Mouse (Mus musculus) common myeloid progenitor, adult 5-6 weeks (primary cell): ENCODE measurements around the gene Myod1. TPM values are rescaled to one million over a fixed set of nuclear protein-coding genes. Genes with fewer than 3 reads are reported as not detected.

Source experiments
- ATAC-seq: replicated peaks from 2 replicates; pipeline ENCODE4 v1.8.0; 2016; ENCODE audit warnings: low read depth, mild to moderate bottlenecking, moderate TSS enrichment, inconsistent platforms; ENCODE audit not compliant: poor library complexity, severe bottlenecking
- total RNA-seq: library from RNA; stranded (forward); fragments of 200-1000, 187-1606 nt; gene quantifications from 2 replicates; pipeline ENCODE4 v1.2.3, GENCODE M21; 2017

Myod1 gene
- total RNA-seq, 1 experiment from 2014 or later: not detected

DNA sequence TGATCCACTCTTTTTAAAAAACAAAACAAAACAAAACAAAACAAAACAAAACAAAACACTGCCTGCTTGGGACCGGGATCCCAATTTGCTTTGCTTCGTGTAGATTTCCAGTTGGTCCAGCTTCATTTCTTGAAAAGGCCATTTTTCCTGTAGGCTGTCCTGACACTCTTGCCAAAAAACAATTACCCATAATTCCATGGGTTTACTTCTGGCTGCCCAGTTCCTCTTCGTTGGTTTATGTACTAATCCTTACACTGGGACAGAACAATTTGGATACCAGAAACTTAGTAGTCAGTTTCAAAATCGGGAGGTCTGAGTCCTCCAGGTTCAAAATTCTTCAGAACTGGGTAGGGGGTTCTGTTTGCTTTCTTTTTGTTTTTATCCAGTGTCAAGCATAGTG is 14.0 kb downstream of the Myod1 start:
- no peak for ATAC-seq

DNA sequence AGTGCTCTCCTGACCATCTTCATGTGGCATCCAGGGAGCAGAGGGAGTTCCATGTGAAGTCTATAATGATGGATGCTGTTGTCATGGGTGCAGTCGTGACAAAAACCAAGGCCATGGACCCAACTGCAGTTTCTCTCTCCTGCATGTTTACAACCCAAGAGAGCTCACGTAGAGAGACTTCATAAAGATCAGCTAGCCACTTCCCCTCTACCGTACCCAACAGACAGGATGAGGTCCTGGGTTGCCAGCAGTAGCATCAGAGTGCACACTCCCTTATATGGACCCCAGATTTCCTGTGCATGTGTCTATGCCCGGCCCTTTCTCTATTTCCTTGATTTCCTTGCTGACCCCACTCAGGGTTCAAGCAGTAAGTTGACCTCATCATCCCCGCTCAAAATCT is 15.4 kb downstream of the Myod1 start:
- ATAC-seq: 0 out of 2 replicates have a peak, but pooled peaks have one; percentile 24

DNA sequence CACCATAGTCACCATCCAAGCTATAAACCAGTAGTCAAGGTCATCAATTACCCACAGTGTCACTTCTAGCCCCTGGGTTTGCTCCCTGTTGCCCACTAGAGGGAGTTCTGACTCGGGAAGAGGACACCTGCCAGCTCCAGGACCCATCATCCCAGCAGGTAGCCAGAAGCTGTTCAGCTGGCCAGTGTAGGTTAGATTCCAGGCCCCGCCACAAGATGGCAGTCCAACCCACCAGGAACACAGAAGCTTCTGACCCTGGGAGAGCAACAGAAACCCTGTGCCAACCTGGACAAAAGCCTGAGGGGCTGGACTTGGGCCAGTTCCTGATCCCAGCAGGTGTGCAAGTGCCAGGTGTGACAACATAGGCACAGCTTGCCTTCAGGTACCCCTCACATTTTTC is 16.8 kb downstream of the Myod1 start:
- ATAC-seq: peak; percentile 42

DNA sequence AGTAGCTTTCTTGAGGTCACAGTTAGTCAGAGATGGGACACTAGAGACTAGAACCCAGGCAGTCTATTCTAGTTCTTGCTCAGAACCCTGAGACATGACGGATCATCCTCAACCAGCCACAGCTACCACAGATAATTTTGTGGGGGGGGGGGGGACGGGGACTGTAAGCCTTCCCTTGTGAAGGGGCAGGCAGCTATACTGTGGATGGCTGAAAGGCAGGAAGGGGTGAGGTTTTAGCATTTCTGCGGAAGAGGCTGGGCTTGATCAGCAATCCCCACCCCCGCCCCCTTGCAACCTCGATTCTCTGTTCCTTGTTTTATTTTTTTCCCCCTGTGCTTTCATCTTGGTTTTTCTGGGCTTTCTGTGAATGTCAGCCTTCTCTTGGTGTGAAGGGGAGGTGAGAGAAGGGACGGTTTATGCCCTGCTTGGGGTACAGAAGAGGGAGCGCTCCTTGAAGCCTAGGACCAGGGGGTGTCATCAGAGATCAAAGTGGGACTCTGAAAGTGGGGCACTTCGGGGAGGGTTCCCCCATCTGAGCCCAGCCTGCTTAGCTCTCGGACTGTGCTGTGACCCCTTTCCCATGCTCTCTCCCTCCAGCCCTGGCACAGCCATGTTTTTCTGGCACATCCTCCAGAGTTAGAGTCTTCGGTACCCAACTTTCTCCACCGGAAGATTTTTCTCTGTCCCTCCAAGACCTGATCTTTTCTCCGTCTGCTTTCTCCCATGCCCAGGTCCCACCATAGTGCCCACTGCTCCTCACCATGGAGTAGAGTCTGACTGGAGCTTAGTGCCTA is 17.6 kb downstream of the Myod1 start:
- peak; percentile 22; the same call in 1 of the 2 replicates for ATAC-seq

DNA sequence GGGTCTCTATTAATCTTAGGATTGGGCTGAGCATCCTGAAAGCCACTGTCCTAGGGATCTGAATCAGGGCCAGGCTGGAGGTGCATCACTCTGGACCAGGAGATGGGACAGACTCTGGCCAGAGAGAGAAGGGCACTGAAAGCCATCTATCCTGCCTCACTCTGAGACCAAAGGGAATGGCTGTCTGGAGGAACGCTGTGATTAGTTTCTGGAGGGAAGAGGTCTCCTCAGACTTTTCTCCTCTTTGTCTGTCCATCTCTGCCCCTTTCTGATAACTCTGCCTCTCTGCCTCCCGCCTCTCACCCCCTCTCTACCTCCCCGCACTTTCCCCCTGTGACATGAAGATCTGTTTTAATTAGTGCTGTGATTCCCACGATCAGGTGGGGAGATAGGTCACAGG is 18.7 kb downstream of the Myod1 start:
- ATAC-seq: no peak

DNA sequence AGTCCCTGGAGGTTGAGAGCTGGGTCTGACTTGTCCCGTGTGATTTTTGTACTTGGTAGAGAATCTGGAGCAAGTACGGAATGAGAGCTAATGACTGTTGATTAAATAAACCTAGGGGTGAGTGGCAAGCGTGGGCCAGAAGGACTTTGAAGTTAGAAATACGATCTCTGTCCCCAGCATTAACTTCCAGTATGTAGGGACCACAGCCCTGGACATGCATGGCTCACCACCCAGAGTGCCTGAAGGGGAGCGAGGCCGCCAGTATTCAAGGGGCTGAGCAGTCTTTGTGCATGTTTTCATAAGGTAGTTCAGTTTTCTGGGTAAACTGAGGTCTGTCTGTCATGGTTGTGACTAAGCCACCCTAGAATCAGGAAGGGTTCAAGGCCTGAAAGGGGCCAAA is 19.3 kb downstream of the Myod1 start:
- no peak for ATAC-seq

DNA sequence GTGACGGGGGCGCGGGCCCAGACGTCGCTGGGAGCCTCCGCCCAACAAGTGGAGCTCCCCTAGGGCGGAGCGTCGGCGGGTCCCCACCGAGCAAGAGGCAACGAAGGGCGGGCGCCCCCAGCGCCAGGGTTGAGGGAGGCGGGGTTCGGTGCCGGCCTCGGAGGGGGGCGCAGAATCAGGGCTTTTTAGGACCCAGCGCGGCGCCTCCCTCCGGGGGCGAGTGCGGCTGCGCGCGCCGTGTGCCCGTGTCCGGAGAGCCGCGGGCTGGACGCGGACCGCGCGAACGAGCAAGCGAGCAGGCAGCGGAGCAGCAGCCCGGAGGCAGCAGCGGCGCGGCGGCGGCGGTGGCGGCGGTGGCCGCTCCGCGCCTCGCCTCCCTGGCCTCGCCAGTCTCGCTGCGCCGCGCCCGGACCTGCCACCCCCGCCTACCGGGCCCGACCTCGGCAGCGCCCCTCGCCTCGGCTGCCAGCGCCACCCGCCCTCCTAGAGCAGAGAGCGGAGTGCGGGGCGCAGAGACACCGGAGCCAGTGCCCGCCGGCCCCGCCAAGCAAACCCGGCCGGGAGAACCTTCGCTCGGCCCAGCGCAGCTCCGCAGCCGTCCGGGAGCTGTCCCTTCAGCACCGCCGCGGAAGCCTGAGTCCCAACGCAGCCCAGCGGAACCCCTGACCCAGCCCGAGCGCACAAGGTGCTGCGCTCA is 20.1 kb downstream of the Myod1 start, which contains the start of gene Kcnc1:
Gene Kcnc1 (plus strand): TSS at position 267 of the 697 bp plus-strand sequence.
- ATAC-seq: peak; percentile 64

DNA sequence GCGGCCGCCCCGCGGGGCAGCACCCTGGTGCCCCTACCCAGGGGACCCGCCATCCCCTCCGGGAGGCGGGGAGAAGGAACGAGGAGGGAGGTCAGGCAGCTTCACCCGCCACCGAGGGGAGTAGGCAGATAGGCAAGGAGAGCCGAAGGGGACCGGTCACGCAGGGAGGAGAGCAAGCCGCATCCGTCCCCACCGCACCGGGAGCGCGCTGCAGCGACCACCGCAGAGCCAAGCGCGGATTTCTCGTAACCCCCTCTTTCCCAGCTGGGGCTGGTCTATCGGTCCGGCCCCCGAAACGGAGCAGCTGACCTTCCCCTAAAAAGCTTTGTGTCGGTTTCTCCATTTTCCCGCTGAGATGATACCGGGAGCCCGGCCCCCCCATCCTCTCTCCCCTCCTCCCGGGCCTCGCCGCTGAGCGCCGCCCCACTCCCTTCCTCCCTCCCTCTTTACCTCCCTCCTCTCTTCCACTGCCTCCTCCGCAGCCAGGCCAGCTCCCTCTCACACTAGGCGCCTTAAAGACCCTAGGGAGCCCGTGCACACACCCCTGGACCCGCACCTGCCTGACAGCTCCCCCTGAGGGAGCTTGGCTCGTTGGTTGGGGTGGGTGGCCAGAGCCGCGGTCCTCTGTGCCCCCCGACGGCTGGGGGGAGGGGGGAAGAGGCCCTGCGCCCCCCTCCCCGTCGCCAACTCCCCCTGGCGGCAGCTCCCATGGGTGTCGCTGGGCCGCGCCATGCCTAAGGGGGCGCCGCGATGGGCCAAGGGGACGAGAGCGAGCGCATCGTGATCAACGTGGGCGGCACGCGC is 20.9 kb downstream of the Myod1 start:
- ATAC-seq: no peak

DNA sequence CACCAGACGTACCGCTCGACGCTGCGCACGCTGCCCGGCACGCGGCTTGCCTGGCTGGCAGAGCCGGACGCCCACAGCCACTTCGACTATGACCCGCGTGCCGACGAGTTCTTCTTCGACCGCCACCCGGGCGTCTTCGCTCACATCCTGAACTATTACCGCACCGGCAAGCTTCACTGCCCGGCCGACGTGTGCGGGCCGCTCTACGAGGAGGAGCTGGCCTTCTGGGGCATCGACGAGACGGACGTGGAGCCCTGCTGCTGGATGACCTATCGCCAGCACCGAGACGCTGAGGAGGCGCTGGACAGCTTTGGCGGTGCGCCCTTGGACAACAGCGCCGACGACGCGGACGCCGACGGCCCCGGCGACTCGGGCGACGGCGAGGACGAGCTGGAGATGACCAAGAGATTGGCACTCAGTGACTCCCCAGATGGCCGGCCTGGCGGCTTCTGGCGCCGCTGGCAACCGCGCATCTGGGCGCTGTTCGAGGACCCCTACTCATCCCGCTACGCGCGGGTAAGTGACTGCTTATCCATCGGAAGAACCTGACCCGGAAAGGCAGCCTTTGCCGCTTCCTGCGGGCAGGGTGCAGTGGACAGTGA is 21.6 kb downstream of the Myod1 start:
- ATAC-seq: no peak

DNA sequence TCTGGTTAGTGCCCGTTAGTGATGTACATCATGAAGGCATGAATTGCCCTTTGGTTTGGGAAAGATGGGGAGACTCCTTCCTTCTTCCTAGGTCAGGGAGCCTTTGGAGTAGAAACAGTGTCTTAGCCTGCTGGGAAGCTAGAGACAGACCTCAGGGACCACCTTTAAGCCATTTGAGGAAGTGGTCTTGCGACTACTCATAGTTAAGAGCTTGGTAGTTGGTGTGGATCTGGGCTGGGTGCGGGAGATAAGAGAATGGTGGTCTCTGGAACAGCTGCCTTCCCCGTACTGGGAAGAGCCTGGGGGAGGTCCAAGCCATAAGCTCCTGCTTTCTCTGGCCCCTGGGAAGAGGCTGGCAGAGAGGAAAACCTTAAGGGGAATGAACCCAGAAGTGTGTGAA is 22.3 kb downstream of the Myod1 start:
- peak; percentile 39 for ATAC-seq

DNA sequence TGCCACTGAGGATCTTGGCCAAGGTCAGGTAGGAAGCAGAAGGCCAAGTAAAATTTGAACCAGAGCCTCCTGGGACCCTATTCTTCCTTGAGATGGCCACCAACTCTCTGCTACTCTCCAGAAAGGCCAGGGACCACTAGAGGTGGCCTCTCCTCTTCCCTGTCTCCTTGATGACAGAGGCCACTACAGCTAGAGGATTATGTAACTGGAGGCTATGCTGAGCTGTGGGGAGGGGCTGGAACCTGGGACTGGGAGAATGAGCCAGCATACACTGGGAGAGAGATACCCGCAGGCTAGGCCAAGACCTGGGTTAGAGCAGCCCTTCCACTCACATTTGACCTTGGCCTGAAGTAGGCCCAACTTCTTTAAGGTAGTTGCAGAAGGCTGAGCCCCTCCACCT is 23.4 kb downstream of the Myod1 start:
- ATAC-seq: no peak

DNA sequence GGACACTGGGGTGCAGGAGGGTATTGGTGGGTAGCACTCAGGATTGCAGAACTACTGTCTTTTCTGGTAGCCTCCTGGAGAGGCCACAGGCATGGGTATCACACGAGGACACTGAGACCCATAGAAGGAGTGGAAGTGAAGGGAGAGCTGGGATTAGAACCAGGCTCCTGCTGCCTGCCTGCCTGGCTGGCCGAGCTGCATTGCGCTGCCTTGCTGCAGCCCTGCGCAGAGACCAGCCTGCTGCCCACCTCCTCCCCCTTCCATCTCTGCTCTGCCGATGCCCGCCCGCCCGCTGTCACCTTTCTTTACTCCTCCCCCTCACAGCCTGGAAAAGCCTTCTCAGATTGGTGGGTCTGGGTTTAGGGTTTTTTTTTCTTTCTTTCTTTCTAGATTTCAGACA is 24.1 kb downstream of the Myod1 start:
- no peak for ATAC-seq

DNA sequence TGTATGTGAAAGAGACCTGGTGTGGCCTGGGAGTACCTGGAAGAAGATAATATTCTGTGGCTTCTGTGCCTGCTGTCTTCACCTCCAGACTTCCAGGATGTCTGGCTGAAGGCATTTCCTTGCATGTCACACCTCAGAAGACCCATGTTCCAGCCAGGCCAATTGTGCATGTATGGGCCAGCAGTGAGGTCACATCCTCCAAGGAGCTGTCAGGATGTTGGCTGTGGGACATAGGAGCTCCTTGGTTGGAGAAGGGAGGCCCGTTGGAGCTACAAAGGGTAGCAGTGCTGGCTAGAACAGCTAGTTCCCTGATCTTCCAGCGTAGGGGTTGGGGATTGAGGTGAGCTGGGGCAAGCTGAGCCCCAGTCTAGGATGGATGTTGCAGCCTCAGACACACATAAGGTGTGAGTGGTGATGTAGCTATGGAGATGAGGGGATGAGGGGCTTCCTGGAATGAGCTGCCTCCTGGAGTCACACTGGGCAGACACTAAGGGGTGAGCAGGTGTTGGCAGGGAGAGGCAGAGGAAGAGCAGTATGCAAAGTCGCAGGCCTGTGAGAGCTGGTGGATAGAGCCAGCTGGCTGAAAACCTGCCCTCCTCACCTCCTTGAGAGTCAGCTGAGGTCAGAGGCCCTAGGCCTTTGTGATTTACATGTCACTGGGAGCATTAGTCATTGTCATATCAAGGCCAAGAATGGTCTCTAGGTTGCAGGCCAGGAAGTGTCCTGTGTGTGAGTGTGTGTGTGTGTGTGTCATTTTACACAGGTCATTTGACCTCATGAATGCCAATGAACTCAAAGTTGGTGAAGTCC is 25.3 kb downstream of the Myod1 start:
- no peak for ATAC-seq

DNA sequence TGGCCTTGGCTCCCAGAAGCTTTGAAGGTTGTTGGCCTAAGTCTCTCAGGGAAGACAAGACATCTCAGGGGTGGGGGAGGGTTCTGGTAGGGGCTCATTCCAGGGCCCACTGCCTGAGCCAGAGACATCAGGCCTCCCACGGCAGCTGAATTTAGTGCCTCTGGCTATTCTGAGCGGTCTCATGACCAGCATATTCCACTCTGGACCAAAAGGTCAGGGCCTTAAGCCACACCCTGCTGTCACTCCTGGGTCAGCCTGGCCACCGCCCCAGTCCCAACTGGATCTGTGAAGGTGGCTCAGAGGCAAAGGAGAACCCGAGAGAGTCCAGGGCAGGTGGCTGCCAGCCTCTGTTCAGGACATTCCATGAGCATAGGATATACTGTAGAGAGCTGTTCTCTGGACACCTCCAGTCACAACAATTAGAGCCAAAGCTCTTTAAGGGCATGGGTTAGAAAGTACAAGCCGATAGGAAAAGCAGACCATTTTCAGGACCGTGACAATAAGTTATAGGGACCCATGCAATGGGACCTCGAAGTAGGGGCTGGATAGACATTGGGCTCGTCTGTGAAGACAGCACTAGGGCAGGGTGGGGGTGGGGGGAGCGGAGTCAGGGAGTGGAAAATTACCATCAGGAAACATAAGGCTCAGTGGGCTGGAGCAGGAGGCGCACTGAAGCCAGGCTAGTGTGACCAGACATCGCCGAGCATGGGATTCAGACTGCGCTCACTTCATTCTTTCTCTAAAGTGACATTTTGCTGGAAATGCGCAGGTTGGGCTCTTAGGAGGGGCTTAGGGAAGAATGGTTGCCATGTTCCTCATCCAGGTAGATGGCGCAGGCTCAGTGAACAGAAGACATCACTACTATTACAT is 27.6 kb downstream of the Myod1 start:
- ATAC-seq: no peak

DNA sequence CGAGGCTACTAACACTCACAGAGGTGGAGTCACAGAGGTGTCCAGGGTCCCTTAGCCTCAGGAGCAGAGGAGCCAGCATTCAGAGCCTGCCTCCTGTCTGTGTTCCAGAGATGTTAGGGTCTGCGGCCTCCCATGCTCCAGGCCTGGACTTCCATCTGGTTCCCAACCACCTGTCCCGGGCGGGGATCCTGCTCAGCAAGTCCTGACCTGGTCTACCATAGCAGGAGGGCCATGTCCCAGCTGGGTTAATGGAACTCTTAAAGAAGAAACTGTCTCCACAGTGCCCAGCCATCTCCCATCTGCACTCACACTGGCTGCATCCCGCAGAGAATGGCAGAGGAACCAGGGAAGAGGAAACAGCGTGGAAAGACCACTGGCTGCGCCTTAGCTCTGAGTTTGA is 28.5 kb downstream of the Myod1 start:
- no peak for ATAC-seq

DNA sequence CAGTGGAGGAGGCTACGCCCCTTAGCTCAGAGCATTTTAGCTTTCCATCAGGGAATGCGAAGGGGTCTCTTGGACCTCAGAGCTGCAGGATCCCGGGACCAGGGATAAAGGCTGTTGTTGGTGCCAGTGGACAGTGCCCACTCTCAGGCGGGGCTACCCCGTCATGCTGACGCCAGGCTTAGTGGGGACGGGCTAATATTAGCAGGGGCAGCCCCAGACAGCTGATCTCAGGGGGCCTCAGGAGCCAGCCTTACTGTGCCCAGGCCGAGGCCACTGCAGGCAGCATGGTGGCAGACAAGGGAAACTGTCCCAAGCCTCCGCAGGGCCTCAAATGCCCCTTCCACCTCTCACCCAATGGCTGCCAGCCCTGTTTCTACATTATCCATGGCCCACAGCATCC is 32.3 kb downstream of the Myod1 start:
- ATAC-seq: no peak

DNA sequence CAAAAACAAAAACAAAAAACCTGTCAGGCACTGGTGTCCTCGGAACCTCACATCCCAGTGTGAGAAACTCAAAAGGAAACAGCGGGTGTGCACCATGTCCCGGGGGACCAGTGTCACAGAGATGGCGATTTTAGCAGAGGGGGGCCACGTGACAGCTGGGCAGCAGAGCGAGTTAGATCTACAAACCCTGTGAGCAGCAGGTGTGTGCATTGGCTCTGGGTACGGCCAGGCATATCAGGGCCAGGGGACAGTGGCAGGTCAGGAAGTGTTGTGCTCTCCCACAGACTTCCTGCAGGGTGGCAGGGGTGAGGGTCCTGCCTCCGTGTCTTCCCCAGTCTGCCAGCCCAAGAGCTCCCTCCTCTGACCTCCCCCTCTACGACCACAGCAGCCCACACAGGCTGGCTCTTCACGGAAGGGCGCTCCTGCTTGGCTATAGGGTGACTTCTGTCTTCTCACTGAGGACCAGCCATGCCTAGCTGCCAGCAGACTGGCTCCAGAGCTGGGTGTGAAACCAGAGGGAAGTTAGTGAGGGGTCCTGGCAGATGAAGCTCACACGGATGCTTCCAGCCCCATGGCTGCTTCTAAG is 33.0 kb downstream of the Myod1 start:
- ATAC-seq: peak; percentile 57

DNA sequence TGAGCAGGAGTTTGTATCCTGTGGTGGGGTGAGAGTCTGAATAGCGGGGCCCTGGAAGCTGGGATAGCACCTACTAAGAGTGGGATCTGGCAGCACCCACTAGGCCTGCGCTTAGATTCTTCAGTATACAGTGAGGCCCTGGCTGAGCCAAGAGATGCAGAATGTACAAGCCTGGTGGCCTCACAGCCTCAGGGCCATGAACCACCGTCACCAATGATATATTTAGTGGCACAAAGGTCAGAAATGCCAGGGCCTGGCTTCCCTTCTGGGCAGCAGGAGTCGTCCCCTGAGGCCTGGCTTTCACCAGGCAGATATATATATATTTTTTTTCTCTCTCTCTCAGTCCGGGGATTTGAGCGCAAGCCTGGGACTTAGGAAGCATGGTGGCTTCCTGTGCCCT is 34.5 kb downstream of the Myod1 start:
- no peak for ATAC-seq
